Mouse (Mus musculus) layer of hippocampus, adult 18-20 months (tissue): ENCODE data around the gene Ldlrad3. TPM values are rescaled to one million over a fixed set of nuclear protein-coding genes. Genes with fewer than 3 reads are reported as not detected.

Source experiments
- DNase-seq, 2 experiments: peaks; one replicate each; pipeline ENCODE4 v3.0.0; 2022; ENCODE audit warnings: low spot score in 2 of 2
- total RNA-seq, 2 experiments: library from RNA; stranded (reverse); gene quantifications; 2 replicates each; pipeline ENCODE4 v1.2.3; 2021

Gene Ldlrad3
- total RNA-seq, 2 experiments from 2014 or later = 8.8 to 9.8 TPM

DNA sequence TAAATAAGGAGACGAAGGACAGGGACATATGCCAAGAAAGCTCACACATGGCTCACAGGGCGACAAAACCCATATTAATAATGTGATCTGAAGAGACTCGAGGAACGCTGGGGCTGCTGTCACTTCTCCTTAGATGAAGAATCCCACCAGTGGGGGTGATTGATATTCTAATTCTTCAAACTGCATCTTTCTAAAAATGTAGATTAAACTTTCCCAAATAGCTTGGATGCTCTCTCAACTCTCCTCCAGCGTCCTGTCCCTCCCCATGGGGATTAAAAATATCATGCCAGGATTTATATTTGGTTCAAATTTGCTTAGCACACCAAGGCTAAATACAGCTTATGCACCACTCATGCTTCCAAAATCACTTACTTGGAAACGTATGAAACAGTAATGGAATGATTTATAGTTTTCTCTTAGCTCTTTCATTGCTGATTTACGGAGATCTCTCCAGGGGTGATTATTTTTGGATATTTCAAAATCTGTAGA, 182.4 kb downstream of the Ldlrad3 start:
- no peak for DNase-seq

DNA sequence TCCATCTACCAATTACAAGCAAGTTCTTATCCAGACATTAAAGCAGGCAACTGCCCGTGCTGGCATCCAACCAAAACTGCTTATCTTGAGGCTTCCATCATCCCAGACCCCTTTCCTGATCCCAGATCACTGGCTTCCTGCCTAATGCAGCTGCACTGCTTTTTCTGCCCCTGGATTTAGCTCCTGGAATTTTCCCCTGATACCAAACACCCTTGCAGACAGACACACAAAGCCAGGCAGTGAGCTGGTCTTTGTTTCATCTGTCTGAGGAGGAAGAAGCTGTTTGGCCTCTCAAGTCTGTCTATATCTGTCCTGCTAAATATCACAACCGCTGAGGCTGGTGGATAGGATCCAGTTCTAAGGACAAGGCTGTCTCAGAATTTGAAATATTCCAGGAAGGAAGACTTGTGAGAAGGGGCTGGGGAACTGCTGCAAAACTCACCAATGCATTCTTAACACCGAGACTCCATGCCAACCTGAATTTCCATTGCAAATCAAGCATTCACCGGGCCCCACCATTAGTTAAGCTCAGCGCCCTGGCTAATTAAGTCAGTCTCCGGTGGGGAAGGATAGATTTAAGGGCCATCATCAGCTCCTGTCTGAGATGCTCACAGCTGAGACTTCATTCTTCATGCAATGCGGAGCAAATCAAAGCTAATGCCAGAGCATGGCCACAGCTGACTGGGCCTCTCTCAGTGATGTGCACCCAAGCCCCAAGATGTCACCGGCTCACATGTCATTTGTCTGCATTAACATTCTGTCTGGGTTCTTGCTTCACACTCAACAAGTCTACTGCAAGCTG, 183.0 kb downstream of the Ldlrad3 start:
- peak in 1 of 2 experiments; percentile 43 for DNase-seq

DNA sequence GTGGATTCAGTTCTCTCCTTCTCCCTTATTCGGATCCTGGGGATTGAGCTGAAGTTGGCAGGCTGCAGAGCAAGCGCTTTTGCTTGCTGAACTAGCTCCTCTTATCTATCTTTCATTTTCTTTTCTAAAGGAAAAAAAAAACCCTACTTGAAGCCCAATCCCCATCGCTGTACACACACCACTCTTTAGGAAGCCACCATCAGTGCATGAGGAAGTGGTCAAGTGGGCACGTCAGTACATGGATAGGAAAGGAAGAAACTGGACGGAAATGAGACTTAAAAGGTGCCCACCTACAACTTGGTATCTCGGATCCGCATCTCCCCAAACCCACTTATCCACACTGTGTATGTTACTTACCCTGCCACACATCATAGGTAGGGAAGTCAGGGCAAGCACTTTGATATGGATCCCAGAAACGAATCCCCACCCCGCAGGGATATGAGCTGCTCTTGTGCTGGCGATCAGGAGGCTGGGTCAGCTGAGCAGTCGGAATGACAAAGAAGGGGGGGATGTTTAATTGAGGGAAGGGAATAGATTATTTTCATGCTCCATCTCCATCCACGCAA, 183.7 kb downstream of the Ldlrad3 start:
- no peak for DNase-seq

DNA sequence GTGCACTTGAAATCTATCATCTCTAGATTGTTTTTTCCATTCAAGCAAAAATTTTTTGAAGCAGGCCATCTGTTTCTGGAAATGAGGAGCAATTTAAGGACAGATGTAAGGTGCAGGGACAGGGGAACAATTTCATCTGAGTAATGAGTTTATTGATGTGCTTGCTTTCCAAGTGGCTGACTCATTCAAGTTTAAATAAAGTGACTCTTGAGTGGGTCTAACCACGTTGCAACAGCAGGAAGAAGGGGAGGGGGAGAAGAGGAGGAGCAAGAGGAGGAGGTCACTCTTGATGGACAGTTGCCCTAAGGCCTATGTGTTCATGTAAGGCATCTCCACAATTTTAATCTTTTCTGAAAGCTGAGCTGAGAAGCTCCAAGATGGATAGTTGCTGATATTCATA, 184.5 kb downstream of the Ldlrad3 start:
- DNase-seq = no peak

DNA sequence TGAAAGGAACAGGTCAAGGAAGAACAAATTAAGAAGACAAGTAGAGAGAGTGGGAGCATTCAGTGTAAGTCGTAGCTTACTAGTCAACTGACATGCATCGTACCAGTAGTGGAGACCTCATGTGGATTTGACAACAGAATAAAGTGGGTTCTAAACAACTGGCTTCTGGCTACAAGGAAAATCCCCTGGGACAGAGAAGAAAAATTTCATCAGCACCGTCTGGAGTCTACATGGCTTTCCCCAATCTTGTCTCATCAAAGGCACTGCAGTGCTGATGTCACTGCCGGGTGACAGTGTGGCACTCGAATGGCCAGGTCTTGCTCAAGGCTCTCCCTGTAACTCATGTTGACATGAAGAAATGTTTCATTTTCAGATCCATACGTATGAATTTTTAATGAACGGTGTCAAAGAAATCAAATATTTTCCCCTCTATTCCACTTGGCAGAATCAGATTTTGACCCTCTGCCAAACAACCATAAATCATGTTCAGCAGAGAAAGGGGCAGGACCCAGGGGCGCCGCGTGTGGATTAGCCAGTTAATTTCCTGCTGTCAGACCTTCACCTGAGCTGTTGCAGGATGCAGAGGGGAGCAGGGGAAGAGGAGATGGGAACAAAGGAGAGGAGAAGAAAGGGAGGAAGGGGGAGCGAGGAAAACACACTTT, 187.1 kb downstream of the Ldlrad3 start:
- no peak for DNase-seq

DNA sequence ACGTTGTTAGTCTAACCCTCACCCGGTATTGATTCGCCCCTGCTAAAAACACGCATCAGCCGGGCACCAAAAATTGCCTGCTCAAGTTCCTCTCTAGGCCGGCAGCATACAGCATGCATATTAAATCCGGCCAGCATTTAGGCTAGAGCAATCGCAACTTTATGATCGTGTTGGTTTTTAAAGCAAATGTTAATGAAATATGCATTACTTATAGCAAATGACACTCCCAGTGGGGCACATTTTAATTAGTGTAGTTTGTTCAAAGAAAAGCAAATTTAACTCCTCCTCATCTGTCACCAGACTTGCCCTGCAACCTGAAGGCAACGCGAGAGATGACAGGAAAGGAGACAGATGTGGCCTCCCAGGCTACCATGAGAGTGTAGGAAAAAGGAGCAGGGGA, 189.2 kb downstream of the Ldlrad3 start:
- no peak for DNase-seq

DNA sequence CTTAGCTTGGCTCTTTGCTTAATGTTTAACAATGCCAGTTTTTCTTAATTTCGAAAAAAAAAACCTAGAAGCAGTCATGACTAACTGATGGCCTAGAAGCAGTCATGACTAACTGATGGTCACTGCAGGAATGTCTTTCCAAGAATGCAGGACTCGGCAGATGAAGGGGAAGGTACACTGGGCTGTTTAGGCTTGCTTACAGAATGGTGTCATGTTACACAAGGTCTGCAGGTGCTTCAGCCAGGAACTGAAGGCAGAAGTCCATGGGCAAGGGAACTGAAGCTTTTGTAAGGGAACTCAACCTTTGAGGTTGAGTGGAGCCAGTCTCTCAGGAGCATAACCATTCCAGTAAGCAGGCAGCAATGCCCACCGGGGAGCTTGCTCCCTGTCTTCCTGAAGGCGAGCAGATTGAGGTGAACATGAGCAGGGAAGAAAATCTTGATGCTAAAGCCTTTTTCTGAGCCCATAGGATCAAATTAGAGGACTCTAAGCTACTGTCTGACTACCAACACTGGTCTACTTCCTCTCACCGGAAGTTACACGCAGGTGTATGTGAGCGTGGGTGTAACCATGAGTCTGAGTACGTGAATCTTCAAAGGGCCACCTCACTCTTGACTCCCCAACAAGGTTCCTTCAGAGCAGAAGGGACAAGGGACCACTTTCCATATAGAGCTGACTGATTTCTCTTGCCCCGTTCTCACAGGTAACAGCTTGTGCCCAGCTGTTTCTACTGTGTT, 193.4 kb downstream of the Ldlrad3 start:
- no peak for DNase-seq

DNA sequence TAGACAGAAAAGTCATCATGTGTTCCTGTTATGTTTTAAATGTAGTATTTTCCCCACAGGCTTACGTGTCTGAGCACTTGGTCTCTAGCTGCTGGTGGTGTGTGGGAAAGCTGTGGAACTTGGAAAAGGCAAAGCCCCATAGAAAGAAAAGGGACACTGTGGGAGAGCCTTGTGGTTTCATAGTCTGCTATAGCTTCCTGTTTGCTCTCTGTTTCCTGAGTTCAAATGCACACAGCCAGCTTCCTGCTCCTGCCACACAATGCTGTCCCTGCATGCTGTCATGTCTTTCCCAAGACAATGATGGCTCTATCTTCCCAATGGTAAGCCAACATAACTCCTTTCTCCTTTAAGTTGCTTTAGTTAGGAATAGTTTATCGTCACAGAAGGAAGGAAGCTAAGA, 194.5 kb downstream of the Ldlrad3 start:
- DNase-seq = no peak

DNA sequence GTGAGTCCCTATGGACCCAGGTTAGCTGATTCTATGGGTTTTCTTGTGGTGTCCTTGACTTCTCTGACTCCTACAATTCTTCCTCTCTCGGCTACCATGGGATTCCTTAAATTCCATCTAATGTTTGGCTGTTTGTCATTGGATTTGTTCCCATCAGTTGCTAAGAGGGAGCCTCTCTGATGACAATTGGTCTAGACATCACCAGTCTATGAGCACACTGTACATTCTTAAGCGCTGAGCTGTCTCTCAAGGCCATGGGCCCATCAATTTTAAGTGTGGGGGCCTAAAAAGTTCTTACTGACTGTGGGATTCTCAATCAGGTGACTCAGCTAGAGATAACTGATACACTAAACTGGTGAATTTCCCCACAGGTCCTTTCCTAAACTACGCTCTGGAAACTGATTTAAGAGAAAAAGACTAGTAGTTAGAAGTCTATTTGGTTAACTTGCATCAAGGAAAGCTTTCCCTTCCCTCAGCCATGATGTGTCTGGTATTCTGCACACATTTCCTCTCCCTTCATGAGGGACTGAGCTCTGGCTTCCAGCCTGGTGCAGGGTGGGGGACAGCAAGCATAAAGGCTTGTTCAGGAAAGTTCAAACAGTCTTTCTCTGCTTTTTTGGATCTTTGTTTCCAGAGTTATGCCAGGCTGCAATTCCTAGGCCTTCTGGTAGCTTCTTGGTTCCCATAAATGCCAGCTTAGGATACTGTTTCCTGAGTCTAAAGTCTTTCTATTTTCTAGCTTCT, 199.7 kb downstream of the Ldlrad3 start:
- DNase-seq = no peak

DNA sequence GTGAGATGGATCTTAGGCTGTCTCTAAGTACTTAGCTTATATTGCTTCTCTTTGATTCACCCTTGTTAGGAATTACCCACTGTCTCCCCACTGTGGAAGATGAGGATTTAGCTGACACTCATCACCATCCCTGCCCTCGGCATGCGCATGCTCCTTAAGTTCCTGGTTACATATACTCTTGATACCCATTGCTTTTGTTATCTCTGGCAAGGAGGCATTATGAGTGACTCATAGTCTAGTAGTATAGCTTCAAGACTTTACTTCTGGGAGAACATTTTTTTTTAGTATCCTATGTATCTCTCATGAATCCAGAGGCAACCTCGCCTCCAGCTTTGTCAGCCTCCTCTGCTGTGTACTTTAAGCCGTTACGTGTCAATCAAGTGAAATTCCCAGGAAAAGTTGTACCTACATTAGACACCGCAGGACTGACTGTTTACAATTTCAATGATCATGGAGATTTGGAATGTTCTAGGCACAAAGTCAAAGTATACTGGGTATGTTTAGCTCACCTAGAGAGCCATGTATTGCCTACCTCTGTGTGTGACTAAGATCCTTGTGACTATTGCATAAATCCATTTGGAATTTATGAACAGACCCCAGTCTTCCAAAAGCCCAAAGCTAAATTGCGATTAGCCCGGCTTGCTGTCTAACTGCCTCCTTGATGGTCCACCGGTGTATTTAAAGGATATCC, 202.2 kb downstream of the Ldlrad3 start:
- DNase-seq = no peak

GRCm38 (mm10) chr2:101983082-101983852, 202.9 kb downstream of the Ldlrad3 start:
- peak; percentile 91 to 96 for DNase-seq

DNA sequence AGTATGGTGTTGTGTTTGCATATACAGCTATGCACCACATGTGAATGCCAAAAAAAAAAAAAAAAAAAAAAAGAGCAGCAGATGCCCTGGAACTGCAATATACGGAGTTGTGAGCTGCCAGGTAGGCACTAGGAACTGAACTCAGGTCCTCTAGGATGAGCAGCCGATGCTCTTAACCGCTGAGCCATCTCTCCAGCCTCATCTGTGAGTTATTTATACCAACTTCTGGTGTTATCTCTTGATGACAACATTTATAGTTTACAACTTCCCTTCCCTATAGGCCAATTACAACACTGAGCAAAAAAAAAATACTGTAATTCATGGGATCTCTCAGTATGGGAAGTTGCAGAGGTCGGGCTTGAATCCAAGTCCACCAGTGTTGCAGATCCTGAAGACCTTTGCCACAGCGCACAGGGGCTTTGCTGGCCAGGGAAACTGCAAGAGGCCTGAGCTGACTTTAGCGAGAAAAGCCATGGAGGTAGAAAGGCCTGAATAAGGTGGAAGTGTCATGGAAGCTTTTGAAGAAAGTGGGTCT, 204.2 kb downstream of the Ldlrad3 start:
- DNase-seq = no peak

GRCm38 (mm10) chr2:101981211-101981610, 205.0 kb downstream of the Ldlrad3 start:
- DNase-seq = no peak

DNA sequence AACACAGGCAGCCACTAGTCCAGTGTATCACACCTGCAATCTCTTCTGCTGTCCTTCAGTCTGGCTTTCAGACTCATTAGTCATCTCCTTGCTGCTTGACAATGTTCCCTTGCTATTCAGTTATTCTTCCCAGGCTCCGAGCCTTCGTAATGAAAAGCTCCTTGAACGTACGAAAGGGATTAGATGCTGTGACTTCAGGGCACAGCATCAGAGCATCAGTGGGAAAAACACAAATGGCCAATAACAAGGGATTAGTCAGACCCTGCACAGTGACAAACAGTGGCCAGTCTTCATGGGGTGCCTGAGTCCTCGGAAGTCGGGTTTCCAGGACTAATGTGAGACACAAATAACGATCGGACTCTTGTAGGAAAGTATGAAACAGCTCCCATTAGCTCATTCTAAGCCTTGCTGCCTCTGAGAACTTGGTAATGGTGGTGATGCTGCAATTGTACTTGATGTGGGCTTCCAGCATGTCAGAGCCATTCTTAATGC, 205.7 kb downstream of the Ldlrad3 start:
- no peak for DNase-seq

DNA sequence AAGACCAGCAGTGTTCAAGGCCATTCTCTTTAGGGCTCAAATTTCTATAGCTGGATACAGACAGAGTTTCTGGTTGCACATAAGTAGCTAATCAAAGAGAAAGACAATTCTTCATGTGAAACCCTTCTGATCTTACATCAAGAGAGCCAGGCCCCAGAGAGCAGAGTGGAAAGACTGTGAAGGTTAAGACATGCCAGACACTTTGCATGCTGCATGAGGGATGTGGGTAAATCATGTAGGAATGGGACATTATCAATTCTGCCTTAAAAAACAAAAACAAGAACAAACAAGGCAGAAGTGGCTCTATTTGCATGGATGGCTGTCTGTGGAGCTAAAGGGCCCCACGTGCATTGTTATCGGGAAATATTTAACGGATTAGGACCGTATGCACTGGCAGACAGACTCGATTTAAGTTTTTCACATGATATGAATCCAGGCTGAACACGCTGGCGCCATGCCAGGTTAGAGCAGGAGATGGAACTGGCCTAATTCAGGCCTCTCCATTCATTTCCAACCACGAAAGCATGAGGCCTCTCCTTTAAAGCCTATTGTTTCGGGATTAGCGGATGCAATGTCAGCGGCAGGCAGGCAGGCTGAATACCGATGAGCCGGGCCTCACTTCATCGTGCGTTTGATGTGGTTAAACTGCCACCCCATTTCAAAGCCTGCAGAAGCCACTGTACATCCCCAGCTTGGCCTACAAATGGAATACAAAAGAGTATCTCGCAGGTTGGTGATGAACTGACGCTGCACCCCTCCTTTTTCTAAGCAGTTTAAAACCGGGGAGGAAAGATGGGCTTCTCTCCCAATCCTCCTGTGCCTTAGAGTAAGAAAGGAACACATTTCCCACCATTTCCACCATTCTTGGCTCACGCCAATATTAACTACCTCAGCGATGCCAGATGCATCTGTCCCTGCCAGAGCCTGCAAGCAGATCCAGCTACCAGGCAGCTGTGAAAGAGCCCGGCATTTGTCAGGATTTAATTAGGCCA, 207.4 kb downstream of the Ldlrad3 start:
- DNase-seq = peak in 1 of 2 experiments; percentile 39

DNA sequence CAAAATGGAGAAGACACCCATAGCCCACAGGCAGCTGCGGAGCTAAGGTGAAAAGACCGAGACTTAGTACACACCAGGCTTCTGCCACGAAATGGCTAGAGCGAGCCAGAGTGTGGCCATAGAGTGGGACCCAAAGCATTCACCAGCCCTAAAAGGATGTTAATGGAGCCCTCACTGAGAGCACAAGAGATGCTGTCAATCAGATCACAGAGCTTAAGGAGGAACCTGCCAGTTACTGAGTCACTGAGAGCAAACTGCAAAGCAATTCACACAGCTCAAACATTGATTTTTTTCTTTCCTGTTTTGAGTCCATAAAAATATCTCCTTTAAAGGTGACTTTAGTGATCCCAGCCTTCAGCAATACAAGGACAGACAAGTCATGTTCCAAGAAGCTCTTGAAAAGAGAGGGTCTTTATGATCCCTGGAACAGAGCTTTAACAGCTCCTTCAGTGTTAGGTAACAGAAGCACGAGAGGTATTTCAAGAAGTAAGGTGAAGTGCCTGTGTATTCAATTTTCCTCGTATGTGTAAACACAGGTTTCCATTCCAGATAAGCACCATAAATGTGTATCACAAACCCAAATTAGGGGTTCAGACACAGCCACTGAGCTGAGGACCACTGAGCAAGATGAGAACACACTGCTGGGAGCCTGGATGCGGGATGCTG, 209.7 kb downstream of the Ldlrad3 start:
- DNase-seq = no peak

- no peak for DNase-seq
These were observed 212.4 kb downstream of the Ldlrad3 start for GRCm38 (mm10) chr2:101973810-101974209.
